Mouse (Mus musculus): Measurements from ENCODE around the gene Fstl5. TPM values are rescaled to one million over a fixed set of nuclear protein-coding genes. Genes with fewer than 3 reads are reported as not detected.
"Not testable (repeated sequence)": the region's sequence is repeated elsewhere in the genome, so short reads cannot be mapped to it uniquely, and the experiment has no call there.

The Fstl5 gene
- total RNA-seq, 2 experiments from 2014 or later: 19.3 to 19.8 TPM

DNA sequence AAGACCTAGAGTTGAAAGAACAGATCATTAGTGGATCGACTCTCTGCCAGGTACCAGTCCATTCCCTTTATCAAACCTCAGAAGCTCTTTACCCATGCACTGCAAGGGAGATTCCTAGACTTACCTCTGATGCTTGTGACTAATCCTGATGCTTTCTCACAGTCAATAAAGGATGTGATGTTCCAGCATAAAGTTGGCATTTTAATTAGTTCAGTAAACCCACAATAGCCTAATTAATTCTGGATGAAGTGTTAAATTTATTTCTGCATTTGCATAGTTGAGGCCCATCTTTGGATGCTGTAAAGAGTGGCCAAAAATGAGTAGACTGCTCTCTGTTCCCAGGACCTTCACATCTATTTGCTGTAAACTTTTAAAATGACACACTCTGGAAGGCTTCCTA is 394.1 kb downstream of the Fstl5 start:
- no peak for DNase-seq (ENCODE audit: low spot score in 2 of 2)
- intact Hi-C loops (cut with DNase I): no loop called here

DNA sequence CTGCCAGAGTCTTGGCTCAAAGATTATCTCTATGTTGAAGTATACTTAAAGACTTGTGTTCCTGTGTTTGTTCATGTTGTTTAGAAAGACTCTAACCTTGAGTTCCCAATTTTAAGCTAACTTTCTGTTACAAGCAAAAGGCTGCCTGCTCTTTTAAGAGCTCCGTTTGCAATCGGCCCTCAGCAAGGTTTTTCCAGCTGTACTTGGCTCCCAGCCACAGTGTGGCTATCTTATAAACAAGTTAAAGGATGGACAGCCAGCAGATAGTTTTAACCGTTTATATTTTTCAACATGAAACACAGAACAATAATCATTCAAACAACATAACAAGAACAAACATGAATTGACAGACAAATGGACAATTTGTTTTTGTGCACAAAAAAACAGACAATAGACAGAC is 433.8 kb downstream of the Fstl5 start:
- DNase-seq (ENCODE audit: low spot score in 2 of 2); intact Hi-C loops (cut with DNase I): not testable (repeated sequence)

DNA sequence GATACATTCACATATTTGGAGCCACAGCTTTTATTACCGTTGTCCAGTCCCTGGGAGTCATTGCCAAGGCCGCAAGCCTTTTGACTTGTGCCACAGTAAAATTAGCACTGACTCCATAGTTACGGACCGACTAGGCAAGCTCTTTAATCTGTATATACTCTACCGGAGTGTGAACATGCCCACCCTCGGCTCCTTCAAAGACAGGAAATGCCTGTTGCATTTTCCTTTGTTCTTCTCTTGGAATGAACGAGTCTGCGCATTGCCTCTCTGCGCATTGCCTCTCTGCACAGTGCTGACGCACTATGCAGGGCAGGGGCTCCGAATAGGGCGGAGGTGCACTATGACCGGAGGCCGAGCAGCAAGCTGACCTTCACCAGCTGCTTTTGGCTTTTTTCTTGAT is 434.7 kb downstream of the Fstl5 start:
- intact Hi-C loops (cut with DNase I): no loop called here
- DNase-seq (ENCODE audit: low spot score in 2 of 2): no peak

DNA sequence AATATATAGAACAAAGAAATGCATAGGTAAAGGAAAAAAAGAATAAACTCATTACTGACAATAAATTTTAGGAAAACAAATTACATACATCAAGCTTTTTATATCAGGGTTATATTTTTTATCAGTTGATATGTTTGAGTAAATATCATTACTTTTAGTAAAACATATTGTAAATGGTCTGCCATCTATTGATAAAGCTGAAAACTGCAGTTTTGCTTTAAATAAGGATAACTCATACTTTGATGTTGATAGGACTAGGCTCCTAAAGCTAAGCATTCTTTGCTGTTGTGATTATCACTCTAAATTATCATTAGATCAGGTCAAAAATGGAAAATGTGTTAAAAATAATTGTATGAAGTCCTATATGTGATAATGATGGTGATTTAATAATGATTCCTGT is 493.3 kb downstream of the Fstl5 start:
- intact Hi-C loops (cut with DNase I): no loop called here
- no peak for DNase-seq (ENCODE audit: low spot score in 2 of 2)

DNA sequence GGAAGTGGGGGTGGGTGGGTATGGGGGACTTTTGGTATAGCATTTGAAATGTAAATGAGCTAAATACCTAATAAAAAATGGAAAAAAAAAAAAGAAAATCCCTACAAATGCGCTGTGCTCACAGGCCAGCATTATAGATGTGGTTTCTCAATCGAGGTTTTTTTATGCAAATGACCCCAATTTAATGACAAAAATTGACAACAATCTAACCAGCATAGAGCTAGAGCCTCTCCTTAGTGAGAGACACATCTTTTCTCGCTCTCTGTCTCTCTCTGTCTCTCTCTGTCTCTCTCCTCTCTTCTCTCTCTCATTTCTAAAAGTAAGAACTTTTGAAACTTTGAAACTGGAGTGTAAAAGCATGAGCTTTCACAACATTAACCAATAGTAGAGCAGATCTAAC is 498.4 kb downstream of the Fstl5 start:
- DNase-seq (ENCODE audit: low spot score in 2 of 2): no peak

DNA sequence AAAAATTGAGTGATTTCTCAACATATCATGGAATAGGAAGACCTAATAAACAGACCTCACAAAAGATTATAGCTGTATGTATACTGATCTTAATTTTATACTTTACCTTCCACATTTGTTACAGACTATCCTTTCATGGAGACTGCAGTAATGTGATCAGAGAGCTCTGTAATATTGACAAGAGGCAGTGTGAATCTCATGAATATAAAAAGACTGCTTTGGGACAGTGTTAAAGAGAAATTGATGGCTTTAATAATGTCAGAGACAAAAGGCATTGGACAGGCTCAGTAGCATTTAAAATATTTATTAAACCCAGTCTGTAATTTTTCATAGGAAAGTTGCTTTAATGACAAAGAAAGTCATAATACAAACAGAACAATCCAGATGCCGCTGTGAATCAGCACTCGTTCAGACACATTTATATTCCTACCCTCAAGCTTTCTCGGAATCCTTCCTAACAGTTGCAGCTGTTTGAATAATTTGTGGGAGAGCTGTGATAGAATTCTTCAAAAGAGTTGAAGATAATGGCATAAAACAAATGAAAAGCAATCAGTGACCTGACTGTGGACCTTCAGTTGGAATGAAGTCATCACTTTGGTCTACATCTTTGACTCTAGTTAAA is 499.0 kb downstream of the Fstl5 start:
- no peak for DNase-seq (ENCODE audit: low spot score in 2 of 2)
- intact Hi-C loops (cut with DNase I): no loop called here

More for the DNA sequence above, 498.4 kb downstream of the Fstl5 start:
- intact Hi-C loops (cut with DNase I): no loop called here

DNA sequence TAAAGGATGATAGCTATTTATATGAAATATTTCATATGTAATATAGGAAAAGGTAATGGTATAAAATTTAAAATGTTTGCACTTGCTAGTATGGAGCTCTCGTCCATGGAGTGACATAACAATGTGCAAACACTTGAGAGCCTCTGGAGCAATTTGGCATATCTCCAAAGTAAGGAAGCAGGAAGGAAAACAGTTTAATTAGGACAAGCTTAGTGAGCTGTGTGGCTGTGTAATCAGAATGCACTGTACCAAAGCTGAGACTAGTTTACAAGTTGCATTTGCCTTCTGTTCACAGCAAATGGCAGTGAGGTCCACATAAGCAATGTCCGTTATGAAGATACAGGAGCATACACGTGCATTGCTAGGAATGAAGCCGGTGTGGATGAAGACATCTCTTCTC is 519.1 kb downstream of the Fstl5 start:
- intact Hi-C loops (cut with DNase I): no loop called here
- no peak for DNase-seq (ENCODE audit: low spot score in 2 of 2)

DNA sequence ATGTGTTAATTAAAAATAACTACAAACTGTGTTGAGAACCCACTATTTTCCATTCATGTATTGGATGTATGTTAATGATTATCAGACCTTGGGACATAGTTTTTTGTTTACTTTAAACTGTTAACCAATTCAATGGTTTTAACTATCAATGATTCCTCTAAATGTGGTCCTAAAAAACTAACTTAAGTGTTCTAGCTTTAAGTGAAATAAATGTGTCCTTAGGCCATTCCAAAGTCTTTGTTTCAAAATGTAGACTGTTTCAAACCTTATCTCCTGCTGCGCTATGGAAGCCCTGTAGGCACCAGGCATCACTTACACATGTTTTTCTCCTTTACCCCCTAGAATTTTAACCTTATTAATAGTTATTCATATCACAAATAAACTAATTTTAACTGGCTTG is 546.0 kb downstream of the Fstl5 start:
- intact Hi-C loops (cut with DNase I): no loop called here
- no peak for DNase-seq (ENCODE audit: low spot score in 2 of 2)

DNA sequence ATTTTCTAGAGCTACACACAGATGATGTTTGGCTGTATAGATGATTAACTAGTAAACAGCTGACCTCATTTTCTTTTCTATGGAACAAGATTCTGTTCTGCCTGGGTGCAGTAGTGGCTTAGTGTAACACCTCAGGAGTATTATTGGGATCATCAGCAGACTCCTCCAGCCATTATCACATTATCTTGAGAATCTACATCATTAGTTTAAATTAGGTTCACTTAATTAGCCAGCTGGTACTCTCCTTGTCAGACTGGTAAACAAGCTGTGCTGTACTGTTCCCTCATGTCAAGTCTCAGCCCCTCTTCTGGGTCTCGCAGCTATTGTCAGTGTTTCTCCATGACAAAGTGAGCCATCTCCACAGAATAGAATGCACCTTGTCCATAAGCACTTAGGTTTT is 580.2 kb downstream of the Fstl5 start:
- DNase-seq (ENCODE audit: low spot score in 2 of 2): no peak
- intact Hi-C loops (cut with DNase I): no loop called here

DNA sequence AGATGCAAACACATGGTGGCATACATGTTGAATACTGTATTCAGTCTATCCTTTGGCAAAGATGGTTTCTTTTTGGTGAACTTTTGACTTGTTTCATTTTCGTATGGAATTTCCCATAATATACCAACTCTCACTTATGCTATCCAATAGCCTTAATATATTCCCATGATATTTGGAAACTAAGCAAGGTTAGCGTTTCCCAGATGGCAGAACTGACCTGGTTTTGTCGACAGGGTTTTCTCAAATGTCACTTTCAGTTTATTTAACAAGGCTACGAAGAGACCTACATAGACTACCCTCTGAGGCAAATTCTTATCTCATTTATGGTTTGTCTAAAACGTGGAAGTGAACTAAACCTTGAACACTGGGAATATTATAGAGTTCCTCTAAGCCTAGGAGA is 596.8 kb downstream of the Fstl5 start:
- DNase-seq (ENCODE audit: low spot score in 2 of 2): no peak
- intact Hi-C loops (cut with DNase I): no loop called here

DNA sequence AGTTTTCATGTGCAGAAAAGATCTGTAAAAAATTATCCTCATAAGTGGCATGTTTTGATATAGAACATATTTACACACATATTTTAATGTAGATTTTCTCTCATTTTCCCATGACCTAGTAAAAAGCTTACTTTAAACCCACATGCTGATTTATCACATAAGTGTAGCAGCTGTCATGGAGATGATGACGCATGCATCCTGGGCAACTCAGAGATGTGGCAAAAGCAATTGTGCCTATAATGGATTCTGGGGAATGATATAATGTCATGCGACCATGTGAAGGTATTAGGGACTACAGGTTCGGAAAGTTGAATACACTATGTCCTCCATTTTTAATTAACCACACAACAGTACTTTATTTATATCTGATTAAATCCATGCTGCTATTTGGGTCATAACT is 601.9 kb downstream of the Fstl5 start:
- DNase-seq (ENCODE audit: low spot score in 2 of 2): peak in 1 of 2 experiments; percentile 67
- intact Hi-C loops (cut with DNase I): no loop called here

DNA sequence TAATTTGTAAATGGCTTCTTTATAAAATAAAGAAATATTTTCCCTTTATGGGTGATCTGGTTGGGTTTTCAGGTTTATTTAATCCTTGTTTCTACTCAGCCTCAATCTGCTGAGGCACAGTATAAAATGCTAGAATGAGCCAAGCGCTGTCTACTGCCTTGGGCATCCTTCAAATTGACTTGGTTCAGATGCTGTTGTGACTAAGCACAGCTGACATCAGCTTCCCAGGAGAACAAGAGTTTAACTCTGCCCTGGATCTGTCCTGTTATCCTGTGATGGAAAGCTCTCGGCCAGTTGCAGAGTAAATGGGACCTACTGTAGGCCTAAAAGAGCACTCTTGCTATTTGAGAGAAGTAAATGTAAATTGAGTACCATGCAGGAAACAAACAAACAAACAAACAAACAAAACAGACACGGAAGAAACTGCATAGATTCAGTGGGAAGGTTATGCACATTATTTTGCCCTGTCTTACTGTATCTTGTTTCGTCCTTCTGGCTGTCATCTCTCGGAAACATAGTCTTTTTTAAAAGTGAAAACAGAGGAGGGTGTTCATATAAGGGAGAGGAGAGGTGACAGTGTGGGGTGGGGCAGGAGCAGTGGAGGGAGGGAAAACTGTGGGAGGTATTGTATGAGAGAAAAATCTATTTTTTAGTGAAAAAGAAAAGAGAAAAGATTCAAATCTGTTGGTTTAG is 605.9 kb downstream of the Fstl5 start:
- peak in 1 of 2 experiments; percentile 37 for DNase-seq (ENCODE audit: low spot score in 2 of 2)
- intact Hi-C loops (cut with DNase I): no loop called here

DNA sequence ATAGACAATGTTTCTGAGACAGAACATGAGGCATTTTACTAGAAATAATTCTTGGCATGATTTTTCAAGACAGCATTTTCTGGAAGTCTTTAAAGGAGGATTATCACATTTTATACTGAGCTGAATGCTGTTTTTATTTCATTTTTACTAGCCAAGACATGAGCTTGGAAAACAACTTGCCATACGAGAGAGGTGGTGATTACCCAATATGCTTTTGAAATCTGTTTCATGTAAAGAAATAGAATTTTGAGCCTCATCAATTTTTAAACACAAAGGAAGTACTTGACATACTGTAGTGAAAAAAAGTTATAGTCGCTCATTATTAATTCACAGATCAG is 606.4 kb downstream of the Fstl5 start:
- DNase-seq (ENCODE audit: low spot score in 2 of 2): no peak
- intact Hi-C loops (cut with DNase I): no loop called here

DNA sequence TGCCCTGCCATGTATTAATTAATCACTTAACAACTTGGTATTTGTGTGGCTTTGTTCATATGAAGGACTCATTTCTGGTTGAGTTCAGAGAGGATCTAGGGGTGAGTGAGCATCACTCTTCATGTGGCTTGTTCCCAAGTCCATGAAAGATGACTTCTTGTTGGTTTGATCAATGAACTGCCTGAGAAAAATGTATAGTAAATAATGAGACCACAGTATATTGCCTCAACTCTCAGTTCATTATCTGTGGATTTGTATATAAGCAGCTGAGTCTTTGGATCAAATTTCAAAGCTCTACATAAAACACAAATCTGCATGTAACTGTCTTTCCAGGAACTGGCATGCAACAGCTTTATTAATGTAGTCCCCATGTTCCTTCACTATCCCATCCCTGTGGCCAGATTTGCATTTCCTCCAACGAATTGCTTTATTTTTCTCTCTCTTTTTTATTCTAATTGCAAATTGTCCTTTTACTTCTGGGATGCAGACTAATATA is 623.1 kb downstream of the Fstl5 start:
- intact Hi-C loops (cut with DNase I): no loop called here
- DNase-seq (ENCODE audit: low spot score in 2 of 2): no peak

DNA sequence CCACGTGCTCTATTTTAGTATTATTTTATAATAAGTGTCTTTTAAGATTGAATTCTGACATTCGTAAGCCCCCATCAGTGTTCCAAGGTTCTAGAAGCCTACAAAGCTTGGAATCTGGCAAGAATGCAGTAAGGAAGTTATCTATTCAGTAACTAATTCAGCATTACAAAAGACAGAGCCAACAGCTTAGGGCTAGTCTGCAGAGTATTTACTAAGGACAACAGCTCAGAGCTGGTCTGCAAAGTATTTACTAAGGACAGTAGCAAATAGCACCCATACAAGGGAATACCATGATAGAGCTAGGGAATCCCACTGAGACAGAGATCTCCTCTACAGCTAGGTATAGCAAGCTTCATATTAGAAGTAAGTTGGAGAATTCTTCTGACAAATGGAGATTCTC is 665.2 kb downstream of the Fstl5 start:
- DNase-seq (ENCODE audit: low spot score in 2 of 2): no peak

More for the DNA sequence above, 665.2 kb downstream of the Fstl5 start:
- intact Hi-C loops (cut with DNase I): no loop called here

Other genes with a start within 250 kb of the Fstl5 start
- 10 to 100 TPM; 20.0 to 21.0 TPM for gene Golim4, start 117.3 kb upstream of the Fstl5 start, total RNA-seq (2021)